In the genomic region with DNA sequence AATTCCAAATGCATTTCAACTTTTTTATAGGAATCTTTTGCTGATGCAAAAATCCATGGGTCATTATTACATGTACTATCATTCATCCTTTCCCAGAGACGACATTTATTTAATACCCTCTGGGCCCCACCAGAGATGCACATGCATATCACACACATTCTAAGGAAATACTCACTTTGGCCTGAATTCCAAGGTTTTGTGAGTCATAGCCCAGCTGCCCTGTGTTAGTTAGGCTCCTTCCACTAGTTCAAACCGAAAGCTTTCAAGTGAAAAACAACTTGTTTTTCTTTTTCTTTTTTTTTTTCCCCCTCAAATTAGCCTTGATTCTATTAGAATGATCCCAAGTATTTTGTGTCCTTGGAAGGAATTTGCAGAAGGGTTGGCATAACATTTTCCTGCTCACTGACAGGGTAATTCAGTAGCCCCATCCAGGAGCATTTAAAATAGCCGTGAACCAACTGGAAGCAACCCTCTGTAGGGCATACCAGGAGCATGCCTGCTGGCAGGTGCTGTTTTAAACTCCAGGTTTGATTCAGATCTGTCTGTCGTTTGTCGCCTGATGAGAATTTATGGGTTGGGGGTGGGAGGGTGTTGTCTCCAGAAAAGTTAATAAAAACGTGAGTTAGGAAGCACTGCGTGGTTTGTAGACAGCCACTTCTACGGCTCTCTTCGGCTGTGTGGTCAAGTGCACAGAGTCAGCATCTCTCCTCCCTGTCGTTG, we compare ENCODE assay signal across 19 mouse cellular contexts.
DNase-seq lines count a peak whose midpoint lies in the region; ATAC-seq lines count a peak whose summit lies in the region.
"Had no signal": no experiment of that assay in that cellular context is flagged by ENCODE, and none has a peak within 500 bp of the region (broad histone marks: within the 10 kb centered on the region; RNA-seq: fewer than 3 reads in every experiment).

No protein-coding gene starts in this region.

- no peaks in the 10 kb centered on the region for H3K27me3 ChIP-seq in midbrain, embryonic 16.5 days (ENCODE audit: control insufficient read depth, insufficient read depth, low read depth, low read length)
- H3K27me3 ChIP-seq: embryonic facial prominence, embryonic 15.5 days; forebrain, embryonic 15.5 days; heart, embryonic 12.5 days; hindbrain, embryonic 15.5 days had no signal

- H3K4me3 ChIP-seq in midbrain, embryonic 16.5 days (ENCODE audit: low read depth, low read length) = no peak overlapping the region
- H3K4me3 ChIP-seq: embryonic facial prominence, embryonic 15.5 days; erythroblast, embryonic 14.5 days; forebrain, embryonic 15.5 days; heart, embryonic 12.5 days; hindbrain, embryonic 15.5 days had no signal

- no peak overlapping the region for H3K4me2 ChIP-seq in midbrain, embryonic 16.5 days (ENCODE audit: low read length)
- H3K4me2 ChIP-seq: embryonic facial prominence, embryonic 15.5 days; forebrain, embryonic 15.5 days; heart, embryonic 12.5 days; hindbrain, embryonic 15.5 days had no signal

- 81% methylated on average over 10 of the region's 10 CpGs for WGBS in midbrain, embryonic 16.5 days

- no peaks in the 10 kb centered on the region for H3K9me3 ChIP-seq in midbrain, embryonic 16.5 days (replicated peaks; ENCODE audit: control insufficient read depth, low read length, poor library complexity, severe bottlenecking)
- H3K9me3 ChIP-seq: embryonic facial prominence, embryonic 15.5 days; forebrain, embryonic 15.5 days; heart, embryonic 12.5 days; hindbrain, embryonic 15.5 days had no signal

- no peaks in the 10 kb centered on the region for H3K36me3 ChIP-seq in midbrain, embryonic 16.5 days (ENCODE audit: control insufficient read depth, insufficient read depth, low read length)
- H3K36me3 ChIP-seq: embryonic facial prominence, embryonic 15.5 days; forebrain, embryonic 15.5 days; heart, embryonic 12.5 days; hindbrain, embryonic 15.5 days had no signal

- H3K27ac ChIP-seq in midbrain, embryonic 16.5 days (ENCODE audit: low read length) = no peak overlapping the region
- H3K27ac ChIP-seq: embryonic facial prominence, embryonic 15.5 days; forebrain, embryonic 15.5 days; hindbrain, embryonic 15.5 days had no signal

- peaks cover 3% of the 10 kb centered on the region; the same call in 1 of the 2 replicates for H3K4me1 ChIP-seq in midbrain, embryonic 16.5 days (ENCODE audit: control insufficient read depth, insufficient read depth, low read length)

- ATAC-seq in midbrain, embryonic 16.5 days = no peak
- ATAC-seq: forebrain, embryonic 15.5 days; inflammation-experienced regulatory T-cells, adult 6 months; intestine, postnatal 0 days had no signal

- H3K9ac ChIP-seq in midbrain, embryonic 16.5 days (ENCODE audit: low read depth, low read length) = no peak overlapping the region
- H3K9ac ChIP-seq: embryonic facial prominence, embryonic 15.5 days; forebrain, embryonic 15.5 days; heart, embryonic 12.5 days; hindbrain, embryonic 15.5 days had no signal

- peak; percentile 63 for DNase-seq in adrenal gland, adult 2 months
- no peak for DNase-seq in adrenal gland, postnatal 14 days
- peak; percentile 84 for DNase-seq in heart, adult 11 months
- DNase-seq in heart, adult 9 months (ENCODE audit: low spot score in 2 of 2) = no peak
- peak; percentile 25 for DNase-seq in ovary, adult 18-20 months (ENCODE audit: low spot score)
- no peak for DNase-seq in ovary, postnatal 36 days (ENCODE audit: low spot score)
- DNase-seq: cerebellum, adult 11 months; cerebellum, adult 8-10 months; cerebellum, postnatal 14 days; embryo, embryonic 11 days; gastrocnemius, postnatal 14 days had no signal

Comparison
In these comparisons a context has a peak if more than half of its experiments do, and no peak if none do; other contexts are left out.
1. DNase-seq: peak in adrenal gland, adult 2 months (single experiment), heart, adult 11 months (single experiment) and ovary, adult 18-20 months (single experiment); none in adrenal gland, postnatal 14 days (single experiment), heart, adult 9 months (0 of 2) and ovary, postnatal 36 days (single experiment).